9 mouse cellular contexts compared by ENCODE assay signal in genomic region chr3:22190498-22190897, GRCm38 (mm10).
DNase-seq lines count a peak whose midpoint lies in the region; ATAC-seq and TF ChIP-seq lines count a peak whose summit lies in the region.
"Had no signal": no experiment of that assay in that cellular context is flagged by ENCODE, and none has a peak within 500 bp of the region (broad histone marks: within the 10 kb centered on the region; RNA-seq: fewer than 3 reads in every experiment).

No protein-coding gene starts in this region.

- H3K4me3 ChIP-seq in gastrocnemius, adult 2 months = no peak overlapping the region
- no peak overlapping the region for H3K4me3 ChIP-seq in embryonic facial prominence, embryonic 14.5 days (ENCODE audit: low read depth, low read length)
- H3K4me3 ChIP-seq: limb, embryonic 15.5 days had no signal

- H3K27ac ChIP-seq in gastrocnemius, adult 2 months = no peak overlapping the region
- no peak overlapping the region for H3K27ac ChIP-seq in embryonic facial prominence, embryonic 14.5 days (replicated peaks; ENCODE audit: low read depth, low read length)
- H3K27ac ChIP-seq: limb, embryonic 15.5 days had no signal

- peaks cover 46% of the 10 kb centered on the region for H3K36me3 ChIP-seq in embryonic facial prominence, embryonic 14.5 days (ENCODE audit: control insufficient read depth, insufficient read depth, low read length)

- peak; percentile 53; the same call in 1 of the 2 replicates for ATAC-seq in embryonic facial prominence, embryonic 14.5 days (ENCODE audit: low read depth)

- H3K4me1 ChIP-seq in embryonic facial prominence, embryonic 14.5 days (ENCODE audit: control insufficient read depth, insufficient read depth, low read length) = no peaks in the 10 kb centered on the region
- H3K4me1 ChIP-seq: limb, embryonic 15.5 days had no signal

- intact Hi-C loops in gastrocnemius, adult 2 months (cut with DNase I) = no loop called here

- no peak for DNase-seq in gastrocnemius, adult 2 months
- no peak for DNase-seq in gastrocnemius, postnatal 10 days
- DNase-seq in thymus, postnatal 0 days (ENCODE audit: low spot score) = peak; percentile 66
- no peak for DNase-seq in thymus, postnatal 25 days
- DNase-seq in embryonic facial prominence, embryonic 14.5 days (ENCODE audit: low spot score) = peak; percentile 81
- peak; percentile 12 for DNase-seq in lung, postnatal 14 days
- no peak for DNase-seq in urinary bladder, postnatal 25 days (ENCODE audit: low spot score)
- no peak for DNase-seq in gastrocnemius, adult 8-10 months (ENCODE audit: low spot score in 2 of 2)

- H3K27me3 ChIP-seq in embryonic facial prominence, embryonic 14.5 days (replicated peaks; ENCODE audit: control insufficient read depth, insufficient read depth, low read length) = no peaks in the 10 kb centered on the region
- H3K27me3 ChIP-seq: limb, embryonic 15.5 days had no signal

- TF ChIP-seq CTCF in gastrocnemius, adult 2 months (IDR thresholded peaks at IDR 0.05) = peak; percentile 68

- H3K9me3 ChIP-seq in embryonic facial prominence, embryonic 14.5 days (ENCODE audit: control insufficient read depth, low read length) = no peaks in the 10 kb centered on the region
- H3K9me3 ChIP-seq: limb, embryonic 15.5 days had no signal

- H3K4me2 ChIP-seq in embryonic facial prominence, embryonic 14.5 days (ENCODE audit: low read depth, low read length) = no peak overlapping the region
- H3K4me2 ChIP-seq: limb, embryonic 15.5 days had no signal

- no peak overlapping the region for H3K9ac ChIP-seq in embryonic facial prominence, embryonic 14.5 days (ENCODE audit: low read depth, low read length)
- H3K9ac ChIP-seq: limb, embryonic 15.5 days had no signal

Comparison
In these comparisons a context has a peak if more than half of its experiments do, and no peak if none do; other contexts are left out.
1. DNase-seq: peak in thymus, postnatal 0 days (single experiment), embryonic facial prominence, embryonic 14.5 days (single experiment) and lung, postnatal 14 days (single experiment); none in gastrocnemius, adult 2 months (single experiment), gastrocnemius, postnatal 10 days (single experiment), thymus, postnatal 25 days (single experiment), urinary bladder, postnatal 25 days (single experiment) and gastrocnemius, adult 8-10 months (0 of 2).